Mouse (Mus musculus) heart, postnatal 36 days (tissue): ENCODE data around the gene Cbx5. TPM values are rescaled to one million over a fixed set of nuclear protein-coding genes. Genes with fewer than 3 reads are reported as not detected.

Experiments used
- DNase-seq, 2 experiments: peaks; one replicate each; pipeline ENCODE4 v3.0.0; 2021 to 2022
- intact Hi-C: fragments of 180-260 bp; cut with DNase I; formaldehyde crosslinking; loops from one replicate; pipeline ENCODE4 v1.15.1; 2025
- total RNA-seq, 2 experiments: library from RNA; stranded (reverse); gene quantifications; 2 replicates each; pipeline ENCODE4 v1.2.3; 2021

Gene Cbx5
- total RNA-seq, 2 experiments from 2014 or later, result 54.2 to 58.7 TPM

DNA sequence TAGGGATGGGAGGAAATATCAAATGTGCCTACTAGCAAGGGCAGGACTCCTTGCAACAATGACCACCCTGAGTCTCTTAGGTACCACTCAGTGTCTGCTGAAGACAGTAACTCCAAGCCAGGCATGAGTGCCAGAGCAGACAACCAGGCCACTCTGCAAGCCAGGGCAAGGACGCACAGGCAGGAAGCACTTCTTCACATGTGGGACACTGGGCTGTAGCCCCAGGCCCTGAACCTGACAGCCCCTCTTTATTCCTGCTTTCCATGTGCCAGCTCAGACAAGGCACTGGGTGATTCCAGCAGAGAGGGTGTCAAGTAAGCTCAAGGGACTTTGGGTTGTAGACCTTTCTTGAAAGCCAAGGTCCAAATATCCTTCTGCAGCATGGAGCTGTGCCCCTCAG is 60.8 kb downstream of the Cbx5 start:
- no peak for DNase-seq
- intact Hi-C loops, result loop anchor here (10.0 kb wide), 1 partner anchor 484 kb away; no protein-coding TSS in a partner anchor

DNA sequence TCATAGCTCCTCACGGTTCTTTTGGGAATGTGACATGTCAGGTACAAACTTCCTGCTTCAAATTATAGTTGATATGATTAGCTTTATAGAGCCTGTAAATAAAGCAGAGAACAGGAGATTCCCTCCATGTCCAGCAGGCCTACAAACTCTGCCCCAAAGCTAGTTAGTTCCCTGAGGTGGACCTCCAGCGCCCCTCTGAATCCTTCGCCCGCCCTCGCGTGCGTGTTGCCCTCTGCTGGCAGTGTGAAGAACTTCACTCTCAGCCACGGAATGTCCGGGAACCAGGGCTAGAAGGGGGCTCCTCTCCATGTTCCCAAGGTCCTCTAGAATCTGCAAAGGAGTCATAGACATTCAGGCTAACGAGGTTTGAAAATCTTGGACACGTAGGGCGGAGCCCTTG is 61.5 kb downstream of the Cbx5 start:
- DNase-seq, result peak; percentile 45 to 47
- intact Hi-C loops, result loop anchor here (10.0 kb wide), 1 partner anchor 483 kb away; no protein-coding TSS in a partner anchor

DNA sequence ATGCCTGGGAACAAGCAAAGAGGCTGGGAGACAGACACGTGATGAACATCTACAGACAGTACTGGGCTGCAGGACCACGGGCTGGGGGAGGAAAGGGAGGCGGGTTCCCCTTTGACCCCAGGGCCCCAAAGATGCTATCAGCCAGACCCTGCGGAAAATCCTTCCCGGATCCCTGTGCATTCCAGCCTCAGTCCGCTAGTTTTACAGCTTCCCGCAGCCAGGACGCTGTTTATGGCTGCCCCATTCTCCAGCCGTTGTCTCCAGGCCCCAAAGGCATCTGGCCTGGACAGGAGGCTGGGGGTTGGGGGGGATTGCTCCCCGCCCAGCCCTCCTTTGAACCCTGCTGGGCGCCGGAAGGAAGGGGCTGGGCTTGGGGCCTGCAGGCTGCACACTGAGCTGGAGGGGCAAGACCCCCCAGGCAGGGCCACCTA is 62.0 kb downstream of the Cbx5 start:
- intact Hi-C loops, result loop anchor here (1.0 to 10.0 kb wide), 2 partner anchors 190 to 483 kb away; no protein-coding TSS in a partner anchor
- no peak for DNase-seq

DNA sequence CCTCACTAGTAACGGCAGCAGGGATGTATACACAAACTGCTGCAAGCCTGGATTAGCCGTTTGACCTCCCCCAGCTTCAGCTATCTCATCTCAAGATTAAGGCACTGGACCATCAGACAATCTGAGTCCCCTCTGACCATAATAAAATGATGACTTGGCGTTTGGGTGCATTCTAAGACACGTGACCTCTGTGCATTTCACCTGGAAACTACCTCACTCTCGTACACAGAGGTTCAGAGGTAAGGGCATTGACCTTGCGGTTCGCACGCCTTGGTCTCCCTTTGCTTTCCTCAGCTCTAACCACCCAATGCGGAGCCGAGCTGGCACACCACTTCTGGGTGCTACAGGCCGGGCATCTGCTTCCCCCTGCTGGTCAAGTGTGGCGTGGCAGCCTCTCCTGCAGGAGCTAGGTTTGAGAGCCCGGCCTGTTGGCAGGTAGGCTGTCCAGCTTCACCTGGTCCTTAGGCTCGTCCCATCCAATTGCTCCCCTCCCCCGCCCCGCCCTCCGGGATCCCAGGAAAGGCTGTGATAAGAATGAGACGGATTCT is 62.7 kb downstream of the Cbx5 start:
- intact Hi-C loops, result loop anchor here (1.0 to 10.0 kb wide), 2 partner anchors 190 to 482 kb away; no protein-coding TSS in a partner anchor
- DNase-seq, result peak; percentile 89 to 95

DNA sequence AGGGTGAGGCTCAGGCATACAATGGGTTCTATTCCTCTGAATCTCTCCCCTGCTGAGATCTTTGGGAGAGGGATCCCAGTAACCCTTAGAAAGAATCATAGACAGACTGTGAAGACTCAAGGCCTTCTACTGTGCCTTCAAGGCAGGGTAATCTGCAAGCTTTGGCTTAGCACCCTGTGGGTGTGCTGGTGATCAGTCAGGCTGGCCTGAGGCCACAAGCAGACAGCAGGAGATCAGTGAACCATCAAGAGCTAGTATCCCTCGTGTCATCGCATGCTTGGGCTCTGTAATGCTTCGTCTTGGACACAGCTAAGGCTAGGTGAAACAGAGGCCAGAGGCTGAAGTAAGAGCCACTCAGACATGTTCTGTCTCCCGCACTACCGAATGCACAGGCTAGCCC is 66.4 kb downstream of the Cbx5 start:
- intact Hi-C loops, result loop anchor here (5.0 to 10.0 kb wide), 2 partner anchors 411 to 478 kb away; no protein-coding TSS in a partner anchor
- DNase-seq, result no peak

GRCm38 (mm10) chr15:103172537-103172936 is 67.1 kb downstream of the Cbx5 start:
- intact Hi-C loops, result loop anchor here (5.0 to 10.0 kb wide), 2 partner anchors 410 to 478 kb away; no protein-coding TSS in a partner anchor
- DNase-seq, result peak; percentile 41 to 54

- no peak for DNase-seq
- intact Hi-C loops, result loop anchor here (5.0 to 10.0 kb wide), 2 partner anchors 409 to 476 kb away; no protein-coding TSS in a partner anchor
These were observed 68.3 kb downstream of the Cbx5 start for GRCm38 (mm10) chr15:103171276-103171675.

DNA sequence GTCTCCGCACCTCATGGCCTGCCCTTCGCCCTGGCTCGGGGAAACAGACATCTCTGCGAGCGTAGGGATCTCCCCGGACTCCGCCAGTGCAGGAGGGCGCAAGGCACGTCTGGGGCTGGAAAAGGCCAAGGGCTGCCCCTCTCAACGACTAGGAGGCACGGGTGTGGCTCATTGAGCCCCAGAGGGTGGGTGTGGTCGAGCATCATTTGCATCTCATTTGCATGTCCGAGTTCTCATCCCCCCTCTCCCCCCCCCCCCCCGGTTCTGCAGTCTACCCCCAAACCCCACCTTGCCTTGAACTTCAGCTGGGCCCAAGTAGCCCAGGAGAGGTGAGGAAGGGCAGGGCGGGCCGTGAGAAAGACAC is 69.3 kb downstream of the Cbx5 start:
- intact Hi-C loops, result loop anchor here (5.0 to 10.0 kb wide), 2 partner anchors 408 to 475 kb away; no protein-coding TSS in a partner anchor
- no peak for DNase-seq

- DNase-seq, result no peak
- intact Hi-C loops, result loop anchor here (5.0 to 10.0 kb wide), 2 partner anchors 407 to 475 kb away; no protein-coding TSS in a partner anchor
These were observed 69.9 kb downstream of the Cbx5 start for GRCm38 (mm10) chr15:103169612-103170315.

- peak in 1 of 2 experiments; percentile 15 for DNase-seq
- intact Hi-C loops, result no loop called here
These were observed 70.6 kb downstream of the Cbx5 start for GRCm38 (mm10) chr15:103168801-103169611.

DNA sequence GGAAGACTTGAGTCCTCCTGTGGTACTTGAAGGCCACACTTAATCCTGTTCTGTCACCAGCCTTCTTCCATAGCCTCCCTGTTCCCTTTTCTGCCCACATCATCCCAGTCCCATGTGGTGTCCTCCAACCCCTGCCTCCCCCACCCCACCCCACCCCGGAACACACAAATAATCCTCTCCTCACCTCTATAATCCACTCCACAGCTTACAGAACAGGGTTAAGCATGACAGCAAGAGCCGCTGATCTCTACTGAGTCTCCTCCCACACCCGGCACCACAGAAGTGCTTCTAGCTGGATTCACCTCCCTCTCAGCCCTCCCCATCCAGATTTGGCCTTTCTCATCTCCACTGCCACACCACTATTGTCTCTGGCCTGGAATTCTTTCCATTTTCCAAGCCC is 71.8 kb downstream of the Cbx5 start:
- no peak for DNase-seq
- intact Hi-C loops, result no loop called here

DNA sequence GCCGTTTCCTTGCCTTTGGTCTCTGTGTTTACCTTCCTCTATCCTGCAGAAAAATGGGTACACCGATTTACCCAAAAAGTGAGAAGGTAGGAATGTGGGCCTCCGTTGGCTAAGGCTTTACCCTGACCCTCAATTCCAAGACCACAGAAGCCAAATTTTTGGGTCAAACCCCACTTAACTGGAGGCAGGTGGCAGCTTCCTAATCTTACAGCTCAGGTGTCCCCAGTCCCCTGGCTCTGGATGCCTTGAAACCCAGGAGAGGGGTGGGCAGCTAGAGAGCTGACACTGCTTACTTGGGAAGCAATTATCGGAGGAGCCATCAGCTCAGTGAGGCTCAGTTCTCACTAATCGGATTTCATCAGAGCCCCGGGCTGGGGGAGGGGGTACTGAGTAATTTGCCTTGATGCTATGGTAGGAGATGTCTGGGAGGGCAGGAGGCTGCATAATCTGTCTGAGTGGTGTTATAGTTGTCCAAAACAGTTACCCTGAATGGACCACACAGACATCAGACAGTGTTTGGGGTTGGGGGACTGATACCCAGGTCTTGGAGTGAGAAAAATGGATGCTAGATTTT is 72.5 kb downstream of the Cbx5 start, which contains the start of gene Smug1:
Smug1 (minus strand) TSS at position 51 of the 574 bp plus-strand sequence.
- intact Hi-C loops, result no loop called here
- no peak for DNase-seq

DNA sequence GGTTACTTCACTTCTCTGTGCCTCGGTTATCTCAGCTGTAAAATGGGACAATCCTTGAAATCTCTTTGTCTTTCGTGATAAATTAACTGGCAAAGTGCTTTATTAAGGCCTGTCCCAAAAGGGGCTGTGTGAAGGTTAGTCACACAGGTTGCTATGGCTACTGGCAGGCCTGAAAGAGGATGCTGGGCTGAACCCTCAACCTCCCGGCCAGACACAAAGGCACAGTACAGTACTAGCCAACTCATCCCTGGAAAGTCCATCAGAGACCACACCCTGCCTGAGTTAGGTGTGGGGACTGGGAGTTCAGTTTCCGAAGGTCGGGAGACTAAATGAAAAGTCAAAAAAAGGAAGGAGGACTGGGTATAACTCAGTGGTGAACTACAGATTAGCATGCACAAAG is 73.7 kb downstream of the Cbx5 start:
- intact Hi-C loops, result loop anchor here (1.0 kb wide), 1 partner anchor 153 kb away; no protein-coding TSS in a partner anchor
- no peak for DNase-seq

- DNase-seq, result peak; percentile 87 to 89
- intact Hi-C loops, result loop anchor here (1.0 kb wide), 1 partner anchor 152 kb away; no protein-coding TSS in a partner anchor
These were observed 74.2 kb downstream of the Cbx5 start for GRCm38 (mm10) chr15:103165379-103165778.

- intact Hi-C loops, result no loop called here
- peak; percentile 85 to 89 for DNase-seq
These were observed 76.3 kb downstream of the Cbx5 start for GRCm38 (mm10) chr15:103163182-103163919.

- DNase-seq, result no peak
These were observed 82.0 kb downstream of the Cbx5 start for GRCm38 (mm10) chr15:103157585-103157984.

DNA sequence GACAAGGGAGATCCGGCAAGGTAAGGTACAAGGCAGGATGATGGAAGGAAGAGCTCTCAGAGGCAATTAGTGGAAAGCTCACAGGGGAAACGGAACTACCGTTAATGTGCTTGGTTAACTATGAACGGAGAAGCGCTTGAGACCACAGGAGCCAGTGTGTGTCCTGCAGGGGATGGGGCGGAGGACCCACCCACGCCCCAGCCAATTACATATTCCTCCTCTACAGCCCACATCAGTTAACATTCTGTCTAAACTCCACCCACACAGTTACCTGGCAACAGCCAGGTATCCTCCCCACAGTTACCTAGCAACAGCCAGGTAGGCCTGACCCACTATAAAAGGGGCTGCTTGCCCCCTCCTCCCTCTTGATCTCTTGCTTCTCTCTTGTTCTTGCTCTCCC is 82.7 kb downstream of the Cbx5 start:
- DNase-seq, result no peak
- intact Hi-C loops, result no loop called here

More at GRCm38 (mm10) chr15:103157585-103157984, 82.0 kb downstream of the Cbx5 start:
- intact Hi-C loops, result no loop called here

GRCm38 (mm10) chr15:103155366-103156321 is 84.0 kb downstream of the Cbx5 start:
- no peak for DNase-seq
- intact Hi-C loops, result no loop called here
